ENCODE assay signal across 9 mouse cellular contexts in the genomic region with DNA sequence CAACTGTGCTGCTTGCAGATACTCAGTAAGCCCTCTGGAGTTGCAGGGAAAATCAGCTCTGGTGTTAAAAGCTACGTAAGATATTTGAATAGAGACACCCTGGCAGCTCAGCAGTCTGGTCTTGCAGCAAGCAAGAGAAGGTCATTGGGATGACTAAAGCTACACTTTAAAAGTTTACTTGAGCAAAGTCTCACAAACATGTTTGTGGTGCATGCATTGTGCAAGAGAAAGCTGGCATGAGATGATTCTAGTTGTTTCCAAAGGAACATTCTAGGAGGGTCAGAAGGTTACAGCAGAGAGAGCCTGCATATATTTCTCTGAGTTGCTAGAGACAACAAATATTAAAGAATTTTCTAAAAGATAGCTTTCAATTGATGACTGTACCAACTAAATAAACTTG.
"Had no signal": no experiment of that assay in that cellular context is flagged by ENCODE, and none has a peak within 500 bp of the region (broad histone marks: within the 10 kb centered on the region; RNA-seq: fewer than 3 reads in every experiment).

No protein-coding gene starts in this region.

- DNase-seq: kidney, postnatal 14 days; left cerebral cortex, postnatal 4 days; lung, embryonic 14.5 days; lung, postnatal 10 days; lung, postnatal 4 days; midbrain, embryonic 14.5 days; spleen, adult 18-20 months; thymus, adult 2 months; thymus, postnatal 25 days had no signal
